Mouse (Mus musculus) brain, adult 2 months (tissue): ENCODE measurements around the gene 4930426L09Rik.

Experiments used
- DNase-seq: peaks from one replicate; pipeline ENCODE4 v3.0.0; 2011; ENCODE audit warnings: low read depth, low spot score

The 4930426L09Rik gene

DNA sequence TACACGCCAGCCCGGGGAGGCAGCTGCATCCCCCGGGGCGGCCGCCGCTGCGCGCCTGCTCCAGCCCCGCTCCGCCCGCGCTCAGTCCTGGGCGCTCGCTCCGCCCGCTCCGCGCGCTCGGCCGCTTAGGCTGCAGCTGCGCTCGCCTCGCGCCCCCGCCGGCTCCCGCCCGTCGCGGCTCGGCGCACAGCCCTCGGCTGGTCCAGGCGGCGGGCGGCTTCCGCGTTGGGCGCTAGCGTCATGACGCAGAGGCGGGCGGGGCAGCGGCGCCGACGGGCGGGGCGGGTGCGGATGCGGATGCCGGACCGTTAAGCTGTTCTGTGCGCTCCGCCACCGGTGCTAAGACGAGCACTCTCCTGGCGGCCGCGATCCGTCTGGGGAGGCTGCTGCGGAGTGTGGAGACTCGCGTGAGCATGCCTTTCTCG is at the start of gene 4930426L09Rik, which contains the start of gene Pip4k2a:
Gene 4930426L09Rik (plus strand): TSS at position 290 of the 425 bp plus-strand sequence.
Gene Pip4k2a (minus strand): TSS at position 73 of the 425 bp plus-strand sequence.
- peak; percentile 96 for DNase-seq

DNA sequence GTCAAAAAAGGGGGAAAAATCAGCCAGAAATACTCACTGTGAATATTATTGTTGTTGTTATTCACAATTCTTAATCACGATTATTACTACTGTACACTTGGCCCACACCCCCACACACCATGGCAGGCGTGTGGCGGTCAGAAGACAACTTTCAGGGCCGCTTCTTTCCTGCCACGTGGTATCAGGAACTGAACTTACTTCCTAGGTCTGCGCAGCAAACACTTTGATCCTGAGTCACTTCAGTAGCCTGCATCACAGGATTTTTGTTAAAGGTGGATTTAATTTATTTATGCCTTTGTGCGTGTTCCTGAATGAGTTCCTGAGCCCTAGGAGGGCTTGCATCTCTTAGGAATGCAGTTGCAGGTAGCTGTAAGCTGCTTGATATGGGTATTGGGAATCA is 49.4 kb upstream of the 4930426L09Rik start:
- no peak for DNase-seq

DNA sequence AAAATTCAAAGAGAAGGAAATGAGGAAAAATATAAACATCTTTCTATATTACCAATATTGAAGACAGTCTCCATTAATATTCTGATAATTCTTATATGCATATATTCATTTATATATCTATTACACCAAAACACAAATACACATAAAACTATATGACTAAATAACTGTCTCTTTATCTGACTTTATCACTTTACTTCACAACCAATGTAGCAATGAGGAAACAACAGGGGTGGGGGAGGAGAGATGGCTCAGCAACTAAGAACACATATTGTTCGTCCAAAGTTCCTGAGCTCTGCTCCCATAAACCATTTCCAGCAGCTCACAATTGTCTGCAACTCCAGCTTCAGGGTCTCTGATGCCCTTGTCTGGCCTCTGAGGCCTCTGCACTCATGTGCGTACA is 47.4 kb upstream of the 4930426L09Rik start:
- no peak for DNase-seq

- DNase-seq, result peak; percentile 78
Observed at GRCm38 (mm10) chr2:18952102-18952673, 46.0 kb upstream of the 4930426L09Rik start.

- no peak for DNase-seq
Observed at GRCm38 (mm10) chr2:18954422-18954821, 43.7 kb upstream of the 4930426L09Rik start.

DNA sequence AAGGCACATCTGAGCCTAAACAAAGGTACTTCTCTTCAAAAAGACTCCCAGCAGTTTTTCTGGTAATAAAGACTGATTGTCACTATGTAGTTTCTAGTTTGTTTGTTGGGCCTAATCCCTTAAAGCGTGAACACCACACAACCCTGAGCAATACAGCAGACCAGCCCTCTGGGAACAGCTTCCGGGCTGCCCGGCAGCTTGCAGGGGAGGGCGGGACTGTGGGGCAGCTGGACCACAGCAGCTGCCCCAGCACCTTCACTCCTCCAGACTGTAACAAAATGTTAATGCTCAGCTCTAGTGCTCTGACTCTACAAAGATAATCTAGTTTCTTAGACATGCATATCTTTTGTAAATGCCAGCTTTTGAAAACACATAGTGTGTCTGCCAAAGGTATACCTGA is 43.1 kb upstream of the 4930426L09Rik start:
- DNase-seq, result no peak

DNA sequence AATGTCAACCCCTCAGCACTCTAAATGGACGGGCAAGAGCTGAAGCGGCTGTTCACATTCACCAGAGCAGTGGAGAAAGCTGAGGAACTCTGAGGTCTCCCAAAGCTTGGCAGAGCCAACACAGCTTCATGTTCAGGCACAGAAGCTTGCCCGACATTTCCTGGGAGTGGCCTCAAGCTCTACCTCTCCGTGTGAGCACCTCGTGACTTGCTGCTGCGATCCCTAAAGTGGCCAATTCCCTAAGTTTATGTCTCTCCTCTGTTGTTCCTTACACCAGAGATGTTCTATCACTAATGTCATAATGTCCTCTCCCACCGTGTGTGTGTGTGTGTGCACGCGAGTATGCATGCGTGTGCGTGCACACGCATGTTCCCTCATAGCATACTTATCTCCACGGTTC is 42.5 kb upstream of the 4930426L09Rik start:
- DNase-seq, result no peak

GRCm38 (mm10) chr2:18956424-18956823 is 41.7 kb upstream of the 4930426L09Rik start:
- peak; percentile 53 for DNase-seq

GRCm38 (mm10) chr2:18956945-18957344 is 41.2 kb upstream of the 4930426L09Rik start:
- DNase-seq, result peak; percentile 53

DNA sequence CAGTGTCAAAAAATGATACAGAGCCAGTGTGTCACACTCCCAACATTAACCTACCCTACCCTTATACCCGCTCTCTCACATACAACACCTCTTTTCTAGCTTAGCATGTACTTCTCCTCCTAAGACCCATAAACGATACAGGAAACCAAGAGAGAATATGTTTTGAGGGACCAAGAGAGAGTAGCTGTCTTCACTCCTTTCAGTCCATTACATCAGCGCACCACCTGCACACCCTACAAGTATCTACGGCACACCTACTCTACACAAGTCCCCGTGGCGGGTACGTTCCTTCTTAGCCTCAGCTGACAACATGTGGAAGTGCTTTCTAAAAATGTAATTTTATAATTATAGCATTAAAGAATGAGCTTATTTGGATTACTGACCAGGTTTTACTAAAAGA is 40.7 kb upstream of the 4930426L09Rik start:
- DNase-seq, result no peak

DNA sequence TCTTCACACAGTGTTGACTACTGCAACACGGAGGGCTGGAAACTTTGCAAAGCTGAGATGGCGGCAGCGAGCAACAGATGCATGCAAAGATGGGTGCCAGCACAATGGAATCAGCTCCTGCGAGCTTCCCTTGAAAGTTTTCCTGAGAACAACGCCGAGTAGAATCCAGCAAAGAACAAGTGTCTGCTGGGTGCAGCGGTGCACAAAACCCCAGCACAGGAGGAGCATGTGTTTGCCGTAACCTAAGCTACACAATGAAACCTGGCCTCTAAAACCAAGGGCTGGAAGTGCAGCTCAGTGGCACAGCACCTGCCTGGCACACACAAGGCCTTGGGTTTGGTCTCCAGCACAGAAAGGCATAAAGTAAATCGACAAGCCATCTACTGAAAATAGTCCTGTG is 40.1 kb upstream of the 4930426L09Rik start:
- DNase-seq, result no peak

GRCm38 (mm10) chr2:18958501-18958900 is 39.6 kb upstream of the 4930426L09Rik start:
- no peak for DNase-seq

DNA sequence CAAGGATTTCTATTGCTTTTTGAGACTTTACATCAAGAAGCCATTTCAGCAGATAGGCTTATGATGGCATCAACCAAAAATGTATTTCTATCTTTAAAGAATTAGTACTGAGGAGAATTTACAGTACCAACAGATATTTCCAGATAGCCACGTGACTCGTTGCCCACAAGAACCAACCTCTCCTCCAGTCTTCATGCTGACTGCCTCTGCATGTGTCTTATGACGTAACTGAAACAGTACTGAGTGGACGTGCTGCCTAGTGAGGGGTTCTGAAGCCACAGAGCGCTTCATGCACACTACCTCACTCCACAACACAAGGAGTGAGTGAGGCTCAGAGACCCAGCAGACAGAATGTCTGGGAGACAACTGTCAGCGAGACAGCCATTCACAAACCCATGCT is 39.1 kb upstream of the 4930426L09Rik start:
- no peak for DNase-seq

DNA sequence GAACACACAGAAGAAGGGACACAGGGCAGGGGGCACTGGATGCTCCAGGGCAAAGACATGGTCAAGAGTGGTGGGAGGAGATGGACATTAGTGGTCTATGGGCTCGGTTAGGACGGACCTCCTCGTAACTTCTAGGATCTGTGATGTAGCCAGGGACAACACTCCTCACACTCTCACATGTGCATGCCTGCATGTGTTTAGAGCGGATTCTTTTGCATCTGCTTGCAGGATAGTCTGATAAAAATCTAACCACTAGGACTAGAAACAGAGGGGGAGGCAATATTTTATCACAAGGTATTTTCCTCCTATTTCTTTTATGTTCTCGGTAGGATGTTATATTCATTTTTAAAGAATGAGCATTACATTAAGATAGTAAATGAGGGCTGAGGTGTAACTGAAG is 38.6 kb upstream of the 4930426L09Rik start:
- no peak for DNase-seq

- DNase-seq, result no peak
Observed at GRCm38 (mm10) chr2:18960376-18960973, 37.7 kb upstream of the 4930426L09Rik start.

DNA sequence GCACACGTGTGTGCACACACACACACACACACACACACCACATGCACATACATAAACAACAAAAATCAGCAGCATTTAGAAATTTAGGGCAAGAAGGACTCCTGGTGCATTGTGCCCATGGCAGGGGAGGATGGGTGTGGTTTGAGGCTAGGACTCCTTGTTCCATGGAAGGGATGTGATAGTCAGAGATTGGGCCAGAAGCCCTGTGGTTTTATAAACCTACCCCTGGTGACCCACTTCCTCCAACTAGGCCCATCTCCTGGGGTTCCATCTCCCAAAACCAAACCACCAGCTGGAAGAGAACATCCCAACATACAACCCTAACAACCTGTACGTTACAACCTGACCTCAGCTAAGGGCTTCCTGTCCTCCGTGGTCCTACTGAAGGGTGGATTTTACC is 35.6 kb upstream of the 4930426L09Rik start:
- no peak for DNase-seq

GRCm38 (mm10) chr2:18963286-18964040 is 34.7 kb upstream of the 4930426L09Rik start:
- DNase-seq, result no peak

GRCm38 (mm10) chr2:18965108-18965507 is 33.0 kb upstream of the 4930426L09Rik start:
- peak; percentile 12 for DNase-seq

DNA sequence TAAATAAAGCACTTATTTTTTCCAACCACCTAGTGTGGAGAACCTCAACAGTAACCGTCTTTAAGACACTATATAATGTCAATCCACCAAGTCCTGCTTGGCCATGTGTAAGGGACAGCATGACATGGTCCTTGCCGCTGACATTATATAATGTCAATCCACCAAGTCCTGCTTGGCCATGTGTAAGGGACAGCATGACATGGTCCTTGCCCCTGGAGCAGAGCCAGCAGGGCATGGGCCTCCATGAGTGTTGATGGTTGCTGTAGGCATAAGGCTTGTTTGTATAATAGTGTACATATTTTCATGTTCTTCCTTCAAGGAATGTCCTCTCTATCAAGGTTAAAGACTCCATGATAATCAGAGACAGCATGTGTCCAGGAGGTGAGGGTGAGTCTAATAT is 32.2 kb upstream of the 4930426L09Rik start:
- DNase-seq, result no peak

GRCm38 (mm10) chr2:18966566-18966965 is 31.6 kb upstream of the 4930426L09Rik start:
- no peak for DNase-seq

DNA sequence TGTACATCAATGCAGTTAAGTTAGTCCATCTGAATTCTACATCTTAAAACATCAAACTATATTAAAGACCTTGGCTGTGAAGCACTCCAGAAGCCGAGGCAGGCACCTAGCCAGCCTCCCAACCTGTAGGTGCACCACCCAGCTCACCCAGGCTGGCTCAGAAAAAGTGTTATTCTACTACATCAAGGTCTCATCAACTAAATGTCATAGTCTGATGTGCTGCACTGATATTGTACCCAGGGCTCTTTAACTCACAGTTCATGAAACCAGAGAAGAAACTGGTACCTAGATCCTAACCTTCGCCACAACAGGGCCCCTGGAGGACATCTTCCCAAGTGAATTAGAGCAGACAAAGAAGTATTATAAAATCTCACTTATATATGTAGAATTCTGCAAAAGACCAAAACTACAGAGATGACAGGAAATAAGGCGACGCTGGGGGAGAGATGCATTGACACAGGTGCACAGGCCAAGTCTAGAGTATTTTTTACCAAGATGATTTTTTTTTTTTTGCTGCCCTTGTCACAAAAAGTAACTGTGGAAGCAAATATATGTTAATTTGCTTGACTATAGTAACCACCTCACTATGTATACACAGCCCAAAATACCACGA is 30.6 kb upstream of the 4930426L09Rik start:
- no peak for DNase-seq

GRCm38 (mm10) chr2:18969066-18969681 is 29.0 kb upstream of the 4930426L09Rik start:
- no peak for DNase-seq
